Mouse (Mus musculus) layer of hippocampus, adult 8-10 months (tissue): ENCODE data around the gene Srr. TPM values are rescaled to one million over a fixed set of nuclear protein-coding genes. Genes with fewer than 3 reads are reported as not detected.

Experiments
- DNase-seq, 2 experiments: peaks; one replicate each; pipeline ENCODE4 v3.0.0; 2022; ENCODE audit warnings: low spot score in 2 of 2
- total RNA-seq, 4 experiments: library from RNA; stranded (reverse); gene quantifications; 2 replicates each; pipeline ENCODE4 v1.2.4; 2022

Gene Srr
- 10 to 100 TPM; 73.6 to 85.6 (median 83.0) TPM for total RNA-seq

DNA sequence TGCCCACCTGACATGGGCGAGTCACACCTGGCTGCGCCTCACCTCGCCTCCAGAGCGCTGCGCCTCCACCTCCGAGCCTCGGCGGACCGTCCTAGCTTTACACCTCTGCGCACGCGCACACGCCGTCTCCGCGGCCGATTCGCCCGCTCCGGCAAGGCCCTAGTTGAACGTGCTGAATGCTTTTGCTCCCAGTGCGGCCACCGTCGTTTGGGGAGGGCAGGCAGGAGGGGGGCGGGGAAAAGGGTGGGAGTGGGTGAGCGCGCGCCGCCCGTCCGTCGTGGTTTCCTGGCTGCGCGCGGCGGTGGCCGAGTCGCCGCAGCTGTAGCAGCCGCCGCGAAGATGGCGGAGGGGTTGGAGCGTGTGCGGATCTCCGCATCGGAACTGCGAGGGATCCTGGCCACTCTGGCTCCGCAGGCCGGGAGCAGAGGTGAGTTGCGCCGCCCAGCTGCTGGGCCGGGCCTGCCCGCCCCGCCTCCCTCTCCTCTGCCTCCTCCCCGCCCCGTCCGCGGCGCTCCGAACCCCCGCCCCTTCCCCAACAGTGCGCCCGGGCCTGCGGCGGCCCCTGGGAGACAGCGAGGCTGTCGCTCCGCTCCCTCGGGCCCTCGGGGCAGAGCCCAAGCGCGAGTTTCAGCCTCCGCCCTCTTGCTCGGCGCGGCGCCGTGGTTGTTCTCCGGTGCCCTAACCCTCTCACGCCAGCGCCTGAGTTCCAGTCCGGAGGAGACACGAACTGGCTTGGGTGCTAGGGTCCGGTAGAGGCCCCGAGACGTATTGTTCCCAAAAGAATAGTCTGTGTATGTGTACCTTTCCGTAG, at the start of gene Srr, which contains the start of gene Smg6:
TSS of gene Srr (minus strand) at position 372 of the 811 bp plus-strand sequence.
TSS of gene Smg6 (plus strand) at position 247 of the 811 bp plus-strand sequence.
- peak; percentile 87 to 88 for DNase-seq

DNA sequence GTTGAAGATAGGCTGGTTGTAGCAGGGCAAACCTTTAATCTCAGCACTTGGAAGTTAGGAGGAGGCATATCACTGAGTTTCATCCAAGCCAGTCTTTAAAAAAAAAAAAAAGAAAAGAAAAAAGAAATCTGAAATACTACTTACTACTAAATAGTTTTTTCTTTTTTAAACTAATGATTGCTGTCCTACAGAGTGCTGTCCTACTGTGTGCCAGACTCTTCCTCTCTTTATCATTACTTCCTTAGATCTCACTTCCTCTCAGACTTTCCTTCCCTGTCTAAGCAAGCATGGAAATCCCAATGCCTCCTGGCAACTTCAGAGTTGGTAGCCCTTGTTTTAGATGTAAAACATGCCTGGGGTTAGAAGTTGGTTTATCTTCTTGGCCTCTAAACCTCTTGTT, 48.9 kb upstream of the Srr start:
- no peak for DNase-seq

DNA sequence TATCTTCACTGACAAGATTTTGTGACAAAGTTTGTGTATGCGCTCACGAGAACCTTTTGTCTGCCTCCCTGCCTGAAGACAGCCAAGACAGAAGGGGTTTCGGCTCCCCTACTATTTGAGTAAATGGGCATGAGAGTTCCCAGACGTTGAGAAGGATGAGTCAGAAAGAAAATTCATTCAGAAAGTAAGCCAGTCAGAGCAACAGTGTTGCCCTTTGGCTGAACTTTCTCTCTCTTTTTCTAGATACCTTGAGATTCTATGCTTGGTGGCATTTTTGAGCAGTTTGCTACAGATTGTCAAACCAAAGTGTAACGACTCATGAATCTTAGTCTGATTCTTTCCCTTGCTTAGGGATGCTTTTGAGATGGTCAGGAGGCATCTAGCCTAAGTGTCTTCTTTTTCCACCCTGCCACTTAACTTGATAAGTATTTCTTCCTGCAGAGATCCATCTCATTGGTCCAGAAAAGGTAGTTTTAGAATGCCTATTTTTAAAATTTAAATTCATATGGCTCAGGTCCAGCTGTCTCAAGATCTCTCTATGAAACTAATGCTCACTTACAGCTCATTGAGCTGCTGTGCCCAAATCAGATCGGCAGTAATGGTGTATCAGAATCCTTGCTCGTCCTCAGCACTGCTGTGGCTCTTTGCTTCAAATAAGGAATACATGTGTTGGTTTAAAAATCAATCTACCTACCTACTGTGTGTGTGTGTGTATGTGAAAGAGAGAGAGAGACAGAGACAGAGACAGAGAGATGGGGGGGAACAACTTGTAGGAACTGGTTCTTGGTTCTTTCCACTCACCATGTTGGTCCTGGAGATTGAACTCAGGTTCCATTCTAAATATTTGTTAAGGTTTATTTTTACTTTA, 47.8 kb upstream of the Srr start:
- no peak for DNase-seq

DNA sequence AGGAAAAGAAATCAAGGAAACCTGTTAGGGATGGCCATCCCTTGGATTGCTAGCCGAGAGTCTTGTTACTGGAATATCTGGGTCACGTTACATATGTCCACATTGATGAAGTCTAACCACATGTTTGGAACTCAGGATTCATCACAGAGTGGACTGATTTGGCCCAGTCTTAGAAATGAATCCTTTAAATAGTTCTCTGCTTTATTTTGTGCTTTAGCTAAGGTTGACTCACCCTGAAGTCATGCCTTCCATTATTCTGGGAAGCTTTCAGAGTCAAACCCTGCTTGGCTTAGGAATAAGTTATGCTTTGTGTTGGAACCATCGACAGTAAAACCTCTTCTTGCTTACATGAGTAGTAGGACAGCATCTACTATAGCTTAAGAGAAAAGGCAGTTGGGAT, 39.8 kb upstream of the Srr start:
- no peak for DNase-seq

DNA sequence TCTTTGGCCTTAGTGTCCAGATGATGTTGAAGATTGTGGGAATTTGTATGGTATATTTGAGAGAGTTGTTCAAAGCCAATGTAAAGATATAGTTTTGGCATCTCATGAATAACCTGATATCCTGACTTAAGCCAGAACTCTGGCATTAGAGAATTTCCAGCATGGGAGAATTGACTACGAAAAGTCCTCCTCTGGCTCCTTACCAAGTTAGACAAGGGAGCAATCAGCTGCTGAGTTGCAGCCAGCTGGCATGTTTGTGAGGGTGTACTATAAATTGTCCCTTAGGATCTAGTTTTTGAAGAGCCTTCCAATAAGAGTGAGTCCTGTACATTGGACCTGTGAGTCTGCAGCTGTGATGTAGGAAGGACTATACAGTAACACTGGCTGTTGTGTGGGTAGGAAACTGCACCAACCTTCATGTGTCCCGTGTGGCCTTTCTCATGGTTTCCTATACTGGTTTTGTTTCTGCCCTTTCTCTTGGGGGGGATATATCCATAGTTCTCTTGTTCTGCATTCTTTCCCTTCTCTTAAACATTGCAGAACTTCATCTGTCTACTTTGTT, 37.2 kb upstream of the Srr start:
- no peak for DNase-seq

DNA sequence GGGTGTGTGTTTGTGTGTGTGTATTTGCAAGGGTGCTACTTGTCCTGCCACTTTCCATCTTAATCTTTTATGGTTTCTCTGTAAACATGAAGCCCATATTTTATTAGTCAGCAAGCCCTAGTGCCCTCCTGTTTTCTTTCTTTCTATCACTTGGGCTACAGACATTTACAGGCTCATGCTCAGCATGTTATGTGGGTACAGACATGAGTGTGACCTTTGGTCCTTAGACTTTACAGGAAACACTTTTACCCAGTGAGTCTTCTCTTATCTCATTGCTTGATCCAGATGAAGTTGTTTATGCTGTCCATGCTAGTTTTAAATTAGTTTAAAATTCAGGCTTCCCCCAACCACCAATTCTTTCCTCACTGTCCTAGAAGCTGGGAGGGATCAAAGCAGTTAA, 36.2 kb upstream of the Srr start:
- no peak for DNase-seq

DNA sequence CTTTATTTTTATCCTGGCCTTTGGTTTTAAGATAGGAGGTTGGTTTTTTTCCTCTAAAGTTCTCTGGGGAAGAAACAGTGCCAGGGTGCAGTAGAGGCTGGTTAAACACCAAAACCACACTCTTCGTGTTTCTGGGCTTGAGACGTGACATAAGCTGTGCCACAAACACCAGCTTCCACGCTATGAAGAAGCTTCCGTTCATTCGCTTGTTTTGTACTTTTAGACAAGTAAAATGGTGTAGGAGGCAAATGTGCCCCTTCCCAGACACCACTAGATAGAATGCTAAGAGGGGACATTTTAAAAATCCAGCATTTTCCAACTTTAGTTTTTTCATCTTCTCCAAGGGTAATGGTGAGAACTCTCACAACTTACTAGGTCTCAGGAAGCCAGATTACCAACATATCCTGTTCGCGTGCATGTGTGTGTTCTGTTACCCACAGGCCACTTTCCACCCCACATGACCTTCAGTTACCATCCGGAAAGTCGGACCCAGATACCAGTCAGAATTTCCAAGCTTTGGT, 34.3 kb upstream of the Srr start:
- DNase-seq, result no peak

DNA sequence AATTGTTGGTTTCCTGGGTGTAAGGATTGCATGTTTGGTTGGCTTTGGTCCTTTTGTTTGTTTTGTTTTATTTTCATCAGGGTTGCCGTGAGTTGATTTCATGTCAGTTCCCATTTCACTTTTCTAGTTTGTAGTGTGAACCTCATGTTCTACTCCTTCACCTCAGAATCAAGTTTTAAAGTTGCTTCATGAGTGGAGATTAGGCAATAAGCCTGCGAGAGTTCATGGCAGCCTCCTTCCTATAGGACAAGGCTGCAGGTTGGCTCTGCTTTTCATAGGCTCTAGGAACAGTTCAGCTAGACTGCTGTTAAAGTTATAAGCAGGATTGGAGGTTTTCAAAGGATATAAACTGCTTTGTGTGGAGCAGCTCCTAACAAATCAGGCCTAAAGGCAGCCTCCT, 33.8 kb upstream of the Srr start:
- DNase-seq, result no peak

DNA sequence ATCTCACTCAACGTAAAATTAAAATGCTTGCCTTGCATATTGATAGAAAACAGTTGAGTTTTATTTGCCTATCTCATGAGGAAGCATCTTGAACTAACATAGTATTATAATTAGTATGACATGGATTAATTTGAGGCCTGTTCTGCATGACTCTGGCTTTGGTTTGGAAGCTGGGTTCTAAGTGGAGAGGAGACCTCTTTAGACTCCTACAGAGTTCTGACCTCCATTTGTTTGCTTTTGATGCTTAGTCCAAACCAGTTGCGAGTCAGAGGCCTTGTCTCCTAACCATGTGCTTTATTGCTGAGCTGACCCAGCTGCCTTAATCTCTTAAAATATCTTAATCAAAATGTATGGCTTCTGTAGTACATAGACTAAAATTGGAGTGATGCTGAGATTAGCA, 31.9 kb upstream of the Srr start:
- no peak for DNase-seq

DNA sequence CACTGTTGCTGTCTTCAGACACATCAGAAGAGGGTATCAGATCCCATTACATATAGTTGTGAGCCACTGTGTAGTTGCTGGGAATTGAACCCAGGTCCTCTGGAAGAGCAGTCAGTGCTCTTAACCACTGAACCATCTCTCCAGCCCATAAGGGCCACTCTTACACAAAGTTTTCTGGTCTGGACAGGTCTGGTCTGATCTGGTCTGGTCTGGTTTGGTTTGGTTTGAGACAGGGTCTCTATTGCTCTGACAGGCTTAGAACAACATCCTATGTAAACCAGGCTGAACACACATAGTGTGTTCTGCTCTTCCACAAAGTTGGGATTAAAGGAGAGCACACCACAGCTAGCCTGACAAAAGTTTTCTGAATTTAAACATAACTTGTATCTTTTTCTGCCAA, 30.3 kb upstream of the Srr start:
- no peak for DNase-seq

DNA sequence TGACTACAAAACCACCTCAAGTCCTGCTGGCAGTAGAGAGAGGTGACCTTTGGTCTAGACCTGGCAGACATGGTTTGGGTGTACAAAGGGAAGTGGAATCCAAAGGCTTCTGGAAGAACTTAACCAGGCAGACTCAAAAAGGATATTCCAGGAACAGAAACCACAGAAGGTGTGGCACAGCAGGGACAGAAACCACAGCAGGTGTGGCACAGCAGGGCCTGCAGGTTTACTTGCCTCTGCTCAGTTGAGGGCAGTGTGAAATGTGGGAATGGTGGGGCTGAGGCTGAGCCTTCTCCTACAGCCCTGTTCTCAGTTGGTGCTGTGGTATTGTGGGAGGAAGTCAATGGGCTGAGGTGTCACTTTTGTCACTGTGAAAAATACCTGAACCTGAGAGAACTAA, 29.2 kb upstream of the Srr start:
- DNase-seq, result no peak

DNA sequence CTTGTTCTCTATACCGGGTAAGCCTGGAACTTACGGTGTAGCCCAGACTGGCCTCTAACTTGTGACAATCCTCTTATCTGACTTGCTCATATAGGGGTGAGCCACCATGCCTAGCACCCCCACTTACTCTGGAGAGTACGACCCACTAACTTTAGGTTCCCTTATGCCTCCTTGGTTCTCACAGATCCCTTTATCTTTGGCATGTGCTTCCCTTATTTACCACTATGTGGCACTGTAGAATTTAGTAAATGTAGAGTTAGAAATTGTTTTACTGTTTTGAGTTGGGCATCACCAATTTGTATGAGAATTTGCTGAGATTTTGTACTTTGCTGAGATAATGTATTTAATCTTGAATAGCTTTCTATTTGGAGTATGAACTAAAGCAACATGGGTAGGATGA, 20.6 kb upstream of the Srr start:
- no peak for DNase-seq

DNA sequence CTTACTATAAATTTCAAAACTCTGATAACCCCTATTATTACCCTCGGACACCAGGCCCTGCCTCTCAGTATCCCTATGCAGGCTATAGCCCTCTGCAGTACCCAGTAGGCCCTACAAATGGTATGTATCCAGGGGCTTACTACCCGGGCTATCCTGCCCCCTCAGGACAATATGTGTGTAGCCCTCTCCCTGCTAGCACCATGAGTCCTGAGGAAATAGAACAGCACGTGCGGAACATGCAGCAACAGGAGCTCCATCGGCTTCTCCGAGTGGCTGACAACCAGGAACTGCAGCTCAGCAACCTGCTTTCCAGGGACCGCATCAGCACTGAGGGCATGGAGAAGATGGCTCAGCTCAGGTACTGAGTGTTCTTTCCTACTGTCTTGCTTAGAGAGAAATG, 4.6 kb upstream of the Srr start:
- DNase-seq, result no peak

DNA sequence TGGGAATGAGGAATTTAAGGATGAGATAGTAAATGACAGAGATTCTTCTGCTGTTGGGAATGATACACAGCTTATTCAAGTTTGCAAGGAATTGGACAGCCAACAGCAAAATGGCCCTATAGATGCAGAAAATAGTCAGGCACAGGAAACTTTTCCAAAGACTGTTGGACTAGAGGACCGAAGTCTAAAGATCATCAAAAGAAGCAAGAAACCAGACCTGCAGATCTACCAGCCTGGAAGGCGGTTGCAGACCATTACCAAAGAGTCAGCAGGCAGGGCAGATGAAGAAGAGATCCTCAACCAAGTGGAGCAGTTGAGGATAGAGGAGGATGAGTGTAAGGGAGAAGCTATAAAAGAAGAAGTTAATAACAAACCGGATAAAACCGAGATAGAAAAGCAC, 3.4 kb upstream of the Srr start:
- no peak for DNase-seq

DNA sequence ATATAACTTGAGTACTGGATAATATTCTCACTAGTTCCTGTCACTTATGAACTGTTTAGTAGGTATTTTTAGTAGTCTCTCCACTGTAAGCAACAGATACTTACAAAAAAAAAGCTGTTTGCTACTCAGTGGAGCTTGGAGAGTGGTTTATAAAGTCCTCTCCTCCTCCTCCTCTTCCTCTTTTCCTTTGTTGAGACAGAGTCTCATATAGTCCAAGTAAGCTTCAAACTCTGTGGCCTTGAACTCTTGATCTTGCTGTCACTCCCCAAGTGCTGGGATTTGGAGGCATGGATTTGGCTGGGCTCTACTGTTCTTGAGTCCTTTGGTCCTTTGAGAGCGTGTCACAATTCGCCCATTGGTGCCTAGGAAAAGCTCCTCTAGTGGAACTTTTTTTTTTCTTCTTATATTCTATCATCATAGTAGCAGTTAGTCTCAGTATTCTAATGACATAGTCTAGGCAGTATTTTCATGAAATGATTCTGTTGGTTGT, 1.5 kb upstream of the Srr start:
- DNase-seq, result no peak

DNA sequence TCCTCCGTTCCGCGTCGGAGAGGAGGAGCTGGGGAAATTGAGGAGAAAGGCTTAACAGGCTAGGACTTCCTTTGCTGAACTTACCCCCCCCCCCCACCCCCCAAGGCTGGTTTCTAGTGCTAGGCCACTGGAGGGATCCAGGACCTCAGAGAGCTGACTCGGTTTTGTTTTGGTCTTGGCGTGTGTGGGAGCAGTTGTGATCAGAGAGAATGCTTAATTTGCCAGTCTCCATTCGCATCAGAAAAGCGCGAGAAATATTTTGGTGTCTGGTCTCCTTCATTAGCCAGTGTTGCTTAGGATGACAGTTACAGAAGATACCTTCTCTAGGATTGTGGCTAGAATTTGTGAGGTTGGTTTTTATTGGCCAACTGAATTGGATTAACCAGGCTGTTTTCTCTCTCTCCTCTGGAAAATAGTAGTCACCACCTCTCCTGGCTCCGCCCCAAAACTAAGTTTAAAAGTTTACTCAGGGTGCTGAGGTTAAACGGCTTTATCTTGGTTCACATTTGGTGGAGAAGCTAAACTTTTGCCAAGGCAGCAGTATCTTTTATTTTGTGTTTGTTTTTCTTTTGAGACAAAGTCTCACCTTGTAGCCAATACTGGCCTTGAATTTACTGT, 749 bp upstream of the Srr start:
- no peak for DNase-seq

DNA sequence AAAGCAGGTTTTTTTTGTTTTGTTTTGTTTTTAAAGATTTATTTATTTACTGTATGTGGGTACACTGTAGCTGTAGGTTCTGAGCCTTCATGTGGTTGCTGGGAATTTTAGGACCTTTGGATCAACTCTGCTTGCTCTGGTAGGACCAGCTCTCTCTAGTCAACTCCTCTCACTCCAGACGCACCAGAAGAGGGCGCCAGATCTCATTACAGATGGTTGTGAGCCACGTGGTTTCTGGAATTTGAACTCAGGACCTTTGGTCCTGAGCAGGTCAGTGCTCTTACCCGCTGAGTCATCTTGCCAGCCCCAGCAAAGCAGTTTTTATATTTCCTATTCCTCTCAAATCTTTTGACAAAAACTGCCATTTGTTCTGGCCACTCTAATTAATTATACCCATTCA, 1.6 kb downstream of the Srr start:
- DNase-seq, result no peak

DNA sequence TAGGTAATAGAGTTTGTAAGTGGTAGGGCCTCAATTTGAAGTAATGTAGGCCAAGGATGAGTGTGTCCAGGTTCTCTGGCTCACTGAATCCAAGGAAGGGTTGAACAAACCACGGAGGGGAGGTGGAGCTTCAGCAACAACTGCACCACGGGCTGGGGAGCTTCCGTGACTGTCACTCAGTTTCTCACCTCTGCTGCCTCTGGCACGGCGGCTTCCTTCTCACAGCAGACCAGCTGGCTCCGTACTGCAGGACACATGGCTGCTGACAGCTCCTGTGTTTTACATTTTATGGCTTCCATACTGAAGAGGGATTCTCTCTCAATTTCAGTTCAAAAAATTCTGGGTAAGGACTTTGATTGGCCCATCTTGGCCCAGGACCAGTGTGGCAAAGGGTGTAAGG, 6.5 kb downstream of the Srr start:
- DNase-seq, result no peak

DNA sequence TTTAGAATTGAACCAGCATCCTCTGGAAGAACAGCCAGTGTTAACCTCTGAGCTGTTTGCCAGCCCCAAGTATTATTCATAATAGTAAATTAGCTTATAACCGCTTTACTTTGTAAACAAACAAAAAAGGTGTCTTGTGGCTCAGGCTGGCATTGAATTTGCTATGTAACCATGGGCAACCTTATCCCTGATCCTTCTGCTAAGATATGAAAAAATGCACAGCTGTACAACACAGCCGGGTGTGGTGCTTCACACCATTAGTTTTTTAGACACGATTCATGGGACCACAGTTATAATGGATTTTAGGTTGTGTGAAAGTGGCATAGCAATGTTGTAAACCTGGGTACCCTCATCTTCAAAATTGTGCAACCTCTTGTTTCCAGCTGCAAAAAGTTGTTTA, 13.3 kb downstream of the Srr start:
- DNase-seq, result no peak

DNA sequence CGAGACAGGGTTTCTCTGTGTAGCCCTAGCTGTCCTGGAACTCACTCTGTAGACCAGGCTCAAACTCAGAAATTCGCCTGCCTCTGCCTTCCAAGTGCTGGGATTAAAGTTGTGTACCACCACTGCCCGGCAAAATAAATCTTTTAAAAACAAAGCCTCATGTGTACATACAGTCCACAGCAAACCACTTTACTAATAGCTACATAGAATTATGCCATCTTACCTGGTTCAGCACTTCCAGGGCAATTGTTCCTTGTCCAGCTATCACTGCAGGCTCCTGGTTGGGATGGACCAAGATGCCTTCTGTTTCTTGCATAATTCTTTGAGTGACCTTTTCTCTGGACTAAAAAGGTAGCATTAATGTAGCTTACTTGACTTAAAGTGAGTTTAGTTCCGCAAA, 15.8 kb downstream of the Srr start:
- no peak for DNase-seq

DNA sequence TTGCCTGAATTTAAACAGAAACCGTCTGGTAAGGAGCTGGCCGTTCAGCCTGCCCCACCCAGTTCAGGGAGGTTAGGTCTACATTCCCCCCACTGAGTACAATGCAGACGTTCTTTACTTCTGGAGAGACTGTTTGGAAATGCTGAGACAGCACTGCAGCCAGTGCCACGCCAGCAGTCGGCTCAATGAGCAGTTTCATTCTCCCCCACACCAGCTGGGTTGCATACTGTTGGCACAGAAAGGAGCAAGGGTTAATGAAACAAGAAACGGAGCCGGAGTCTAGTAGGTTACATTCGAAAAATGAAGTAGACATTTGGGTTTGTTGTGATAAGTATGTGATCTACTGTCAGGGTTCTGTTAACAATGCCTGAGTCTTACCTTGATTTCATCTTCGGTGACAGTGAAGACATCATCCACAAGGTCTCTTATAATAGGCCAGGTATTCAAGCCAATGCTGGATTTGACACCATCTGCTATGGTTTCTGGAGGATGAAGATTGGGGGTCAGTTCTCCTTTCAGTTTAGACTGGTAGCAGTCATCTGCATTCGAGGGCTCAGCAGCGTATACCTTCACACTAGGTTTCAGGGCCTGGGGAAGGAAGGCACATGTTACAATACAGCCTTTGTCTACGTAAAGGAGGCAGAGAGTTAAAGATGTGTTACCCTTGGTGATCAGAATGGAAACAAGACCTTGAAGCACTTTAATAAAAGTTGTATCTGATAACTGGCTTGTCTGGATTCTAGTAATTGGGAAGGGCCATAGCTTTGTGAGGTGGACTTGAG, 16.9 kb downstream of the Srr start:
- DNase-seq, result no peak
